Mouse (Mus musculus) MEL-GATA-1-ER (cell line): Measurements from ENCODE around the gene Irx1.

Source experiments
- DNase-seq: peaks from one replicate; pipeline ENCODE4 v3.0.0-alpha.2; 2012; ENCODE audit warnings: low read depth; ENCODE audit errors: extremely low read depth

Gene Irx1

DNA sequence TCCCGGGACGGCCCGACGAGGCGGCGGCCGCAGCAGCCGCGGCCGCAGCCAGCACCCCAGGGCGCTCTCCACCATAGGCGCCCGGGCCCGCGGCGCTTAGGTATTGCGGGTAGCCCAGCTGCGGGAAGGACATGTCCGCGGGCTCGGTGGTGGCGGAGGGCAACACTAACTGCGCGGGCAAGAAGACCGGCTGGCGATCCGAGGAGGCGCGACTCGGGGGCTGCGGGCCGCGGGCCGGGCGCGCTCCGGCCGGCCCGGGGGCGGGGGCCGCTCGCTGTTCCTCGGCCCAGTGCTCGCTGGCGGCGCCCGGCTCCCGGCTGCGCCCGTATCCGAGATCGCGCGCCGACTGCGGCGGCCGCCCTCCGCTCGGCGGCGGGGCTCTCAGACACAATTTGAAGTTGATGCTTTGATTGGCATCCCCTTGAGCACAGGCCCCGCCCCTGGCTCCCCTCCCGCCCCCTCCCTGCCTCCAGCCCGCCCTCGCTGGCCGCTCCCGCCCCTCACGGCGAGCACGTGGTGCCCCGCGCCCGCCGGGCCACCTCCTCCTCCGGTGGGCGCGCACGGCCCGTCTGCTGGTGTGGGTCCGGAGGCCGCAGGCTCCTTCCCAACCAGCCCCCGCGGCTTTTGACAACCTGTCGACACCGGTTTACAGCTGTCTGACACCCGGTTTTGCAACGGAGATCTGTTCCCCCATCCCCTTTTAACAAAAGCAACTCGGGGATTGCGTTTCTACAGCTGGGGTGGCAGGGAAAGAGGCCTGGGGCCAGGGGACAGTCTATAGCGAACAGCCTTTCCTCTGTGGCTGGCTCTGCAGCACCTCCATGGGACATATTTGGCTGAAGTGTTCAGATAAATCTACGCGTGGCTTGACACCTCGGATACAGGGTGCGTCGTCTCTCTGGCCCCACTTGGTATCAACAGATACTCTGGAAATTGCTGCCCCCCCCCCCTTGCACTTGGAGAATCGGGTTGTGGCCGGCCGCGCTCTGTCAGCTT lies at the start of gene Irx1:
Irx1 (minus strand) TSS at position 368 of the 996 bp plus-strand sequence.
- DNase-seq = no peak

DNA sequence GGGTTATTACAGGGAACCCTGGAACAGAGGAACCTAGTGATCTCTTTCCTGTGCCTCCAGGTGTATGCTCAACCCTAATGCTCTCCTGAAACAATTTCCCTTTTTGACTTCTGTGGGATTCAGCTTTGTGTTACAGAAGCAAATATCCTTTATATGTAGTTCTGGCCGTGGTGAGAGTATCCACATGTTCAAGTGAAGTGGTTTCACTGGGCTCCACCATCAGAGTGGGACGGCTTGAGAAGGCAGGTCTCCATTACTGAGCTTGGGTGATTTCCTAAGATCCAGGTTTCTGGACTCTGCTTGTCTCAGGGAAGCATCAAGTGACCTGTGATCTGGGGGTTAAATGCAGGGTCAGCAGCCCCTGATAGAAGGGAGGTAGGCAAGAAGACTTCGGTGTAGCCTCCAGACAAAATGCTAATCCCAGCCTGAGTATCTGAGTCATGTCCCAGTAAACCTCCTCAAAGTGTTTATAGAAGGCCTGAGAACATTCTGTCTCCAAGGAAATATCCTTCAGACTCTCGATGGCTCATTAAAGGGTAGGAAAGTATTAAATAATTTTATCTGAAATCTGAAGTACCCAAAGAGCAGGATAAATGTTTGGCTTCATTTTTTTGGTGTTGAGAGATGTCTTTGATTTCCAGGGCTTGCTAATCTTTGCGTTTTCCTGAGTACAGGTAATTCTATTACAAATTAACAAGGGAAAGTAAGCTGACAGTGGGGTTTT lies 16.6 kb upstream of the Irx1 start:
- no peak for DNase-seq

DNA sequence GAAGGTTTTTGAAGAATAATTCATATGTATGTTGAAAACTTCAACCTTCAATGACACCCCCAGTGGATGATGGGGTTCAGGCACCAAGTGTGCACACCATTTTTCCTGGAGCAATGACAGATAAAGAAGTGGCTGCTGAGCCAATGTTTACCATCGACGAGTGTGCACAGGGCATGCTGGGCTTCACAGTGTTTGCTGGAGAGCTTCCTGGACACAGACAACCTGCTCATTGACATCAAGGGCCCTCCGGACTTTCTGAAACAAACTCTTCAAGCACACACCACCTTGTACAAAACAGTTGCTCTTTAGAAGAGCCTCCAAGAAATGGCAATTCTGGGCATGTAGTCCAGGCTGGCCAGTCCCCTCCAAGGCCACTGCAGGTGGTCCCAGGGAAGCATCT lies 12.2 kb upstream of the Irx1 start:
- no peak for DNase-seq

DNA sequence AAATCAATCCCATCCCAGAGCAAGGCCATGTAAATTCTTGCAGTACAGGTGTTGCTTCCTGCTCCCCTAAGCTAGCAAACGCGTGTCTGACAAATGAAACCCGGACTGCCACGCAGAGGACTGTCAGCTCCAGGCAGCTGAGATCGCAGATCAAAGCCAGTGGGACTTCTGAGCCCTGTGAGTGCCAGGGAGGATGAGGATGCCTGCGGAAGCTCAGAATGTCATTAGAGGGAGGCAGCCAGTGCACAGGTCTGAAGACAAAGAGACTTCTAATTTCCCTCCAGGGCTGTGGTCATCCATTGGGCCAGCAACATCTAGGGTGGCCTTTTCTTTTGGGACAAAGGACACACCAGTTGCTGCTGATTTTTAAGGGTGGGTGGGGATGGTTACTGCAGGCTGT lies 4.8 kb upstream of the Irx1 start:
- DNase-seq = no peak

DNA sequence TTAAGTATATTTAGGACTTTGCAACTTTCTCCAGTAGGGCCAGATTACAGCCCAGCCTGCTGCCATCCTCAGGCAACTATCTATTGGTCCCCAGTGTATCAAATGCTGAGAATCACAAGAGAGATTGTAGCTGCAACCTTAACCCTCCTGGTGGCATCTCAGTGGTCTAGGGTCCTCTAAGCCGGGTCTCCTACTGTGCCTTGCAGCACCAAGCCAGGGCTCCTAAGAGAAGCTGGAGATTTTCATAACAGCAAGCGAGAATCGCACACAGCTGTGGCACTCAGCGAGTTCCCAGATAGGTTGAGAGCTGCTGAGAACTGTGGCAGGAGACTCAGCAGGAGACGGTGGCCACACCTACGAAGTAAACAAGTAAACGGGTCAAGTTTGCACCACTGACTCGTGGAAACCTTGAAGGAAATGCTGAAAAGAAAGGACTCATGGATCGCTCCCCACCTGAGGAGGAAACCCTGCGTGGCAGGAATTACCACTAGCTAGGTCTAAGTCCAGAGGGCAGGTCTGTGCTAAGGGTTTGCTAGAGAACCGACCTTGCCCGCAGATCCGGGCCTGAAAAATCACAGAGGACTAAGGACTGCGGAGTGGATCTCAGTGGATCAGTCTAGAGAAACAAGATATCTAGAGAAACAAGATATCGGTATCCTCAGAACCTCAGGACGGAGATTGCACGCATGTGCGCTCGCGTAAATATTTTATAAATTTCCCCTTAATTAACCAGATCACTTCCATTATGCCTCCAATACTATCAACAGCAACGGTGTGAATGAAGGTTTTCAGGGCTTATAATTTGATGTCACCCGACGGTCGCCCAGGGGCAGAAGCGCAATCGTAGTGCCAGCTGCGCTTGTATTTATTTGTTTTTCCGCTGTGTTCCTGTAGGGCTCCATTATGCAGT lies 4.1 kb upstream of the Irx1 start:
- no peak for DNase-seq

DNA sequence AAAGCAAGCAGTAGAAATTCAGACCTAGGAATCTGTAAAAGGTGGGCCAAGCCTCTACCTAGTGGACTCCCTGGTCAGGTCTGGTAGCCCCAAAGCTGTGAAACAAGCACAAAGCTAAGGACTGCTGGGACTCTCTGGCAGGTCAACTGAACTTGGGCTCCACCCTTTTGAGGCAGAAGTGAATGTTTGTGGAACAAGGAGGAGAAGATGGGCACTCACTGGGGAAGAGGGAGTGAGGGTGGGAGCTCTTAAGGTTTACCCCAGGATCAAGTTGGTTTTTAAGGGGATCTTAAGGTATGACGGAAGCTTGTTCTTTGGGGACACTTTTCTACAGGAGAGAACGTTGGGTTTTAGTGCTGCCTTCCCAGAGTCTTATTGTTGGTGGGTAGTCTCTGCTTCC lies 3.1 kb upstream of the Irx1 start:
- DNase-seq = no peak

DNA sequence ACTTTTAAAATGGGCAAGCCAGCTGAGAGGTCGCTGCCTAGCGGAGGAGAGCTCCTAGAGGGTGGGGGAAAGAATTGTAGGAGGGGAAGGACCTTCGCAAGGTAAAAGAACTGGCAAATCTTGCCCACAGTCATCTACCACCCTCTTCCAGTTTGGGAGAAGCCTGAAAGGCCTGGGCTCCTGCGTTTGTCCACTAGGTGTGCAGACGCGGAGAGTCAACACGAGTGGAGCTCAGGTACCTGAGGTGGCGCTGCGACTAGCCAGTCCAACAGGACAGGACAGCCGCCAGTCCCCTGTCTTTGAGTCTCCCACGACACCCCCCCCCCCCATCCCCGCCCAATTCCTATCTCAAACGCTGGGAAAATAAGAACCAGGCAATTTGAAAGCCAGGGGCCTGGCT lies 843 bp upstream of the Irx1 start:
- DNase-seq = no peak

DNA sequence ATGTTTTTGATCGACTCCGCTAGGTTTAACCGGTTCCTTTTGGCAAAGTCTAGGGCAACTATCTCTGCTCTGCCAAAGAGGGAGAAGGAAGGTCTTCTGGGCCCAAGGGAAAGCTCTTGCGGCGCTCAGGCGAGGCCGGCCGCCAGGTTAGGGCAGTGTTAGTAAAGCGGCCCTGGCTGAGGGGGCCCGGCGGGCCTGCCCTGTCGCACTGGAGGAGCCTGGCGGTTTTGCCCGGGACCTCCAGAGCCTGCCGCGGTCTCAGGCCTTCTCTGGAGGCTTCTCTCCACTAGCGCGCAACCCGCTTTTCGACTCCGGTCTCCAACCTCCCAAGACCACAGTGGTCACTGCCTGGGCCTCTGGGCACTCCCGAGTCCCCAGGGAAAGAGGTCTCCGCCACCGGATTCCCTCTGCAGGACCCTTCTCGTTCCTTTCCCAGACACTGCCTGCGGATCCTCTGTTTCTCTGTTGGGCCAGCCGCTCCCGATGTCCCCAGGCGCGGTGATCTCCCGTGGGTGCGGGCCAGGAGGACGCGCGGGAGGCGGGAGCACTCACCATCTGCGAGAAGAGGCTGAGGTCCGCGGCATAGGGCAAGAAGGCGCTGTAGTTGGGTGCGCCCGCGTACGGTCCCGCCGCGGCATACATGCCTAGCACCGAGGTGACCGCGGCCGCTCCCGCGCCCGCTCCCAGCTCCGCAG lies 715 bp downstream of the Irx1 start:
- no peak for DNase-seq

DNA sequence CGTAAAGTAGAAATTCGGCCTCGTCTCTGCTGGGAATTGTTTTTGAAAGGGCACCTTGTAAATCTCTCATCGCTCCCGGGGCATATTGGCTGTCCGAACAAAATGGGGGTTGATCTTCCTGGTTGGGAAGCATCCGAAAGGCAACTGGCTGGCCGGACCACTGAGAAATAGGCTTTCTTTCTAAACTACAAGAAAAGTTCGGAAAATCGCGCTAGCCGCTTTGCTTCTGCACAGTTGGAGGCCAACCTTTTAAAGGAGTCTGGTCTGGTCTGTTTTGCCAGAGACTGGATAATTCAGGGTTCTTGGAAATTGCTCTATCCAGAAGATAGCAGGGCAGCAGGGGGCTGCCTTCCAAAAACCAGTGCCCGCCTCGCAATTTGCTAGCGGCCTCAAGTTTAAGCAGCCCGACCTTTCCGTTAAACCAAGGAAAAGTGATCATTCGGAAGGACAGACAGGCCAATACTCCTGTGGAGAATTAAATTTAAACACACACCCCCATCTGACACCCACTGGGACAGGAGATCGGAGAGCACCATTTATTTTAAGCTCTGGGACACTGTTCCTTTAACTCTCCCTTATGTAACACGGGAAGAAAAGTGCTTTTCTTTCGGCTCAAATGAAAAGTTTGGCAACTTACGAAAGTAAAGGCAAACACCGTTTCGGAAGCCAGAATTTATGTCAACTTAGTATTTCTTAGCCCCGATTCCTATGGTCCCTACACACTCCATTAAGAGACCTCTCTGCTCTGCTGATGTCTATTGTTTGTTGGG lies 1.4 kb downstream of the Irx1 start:
- no peak for DNase-seq

DNA sequence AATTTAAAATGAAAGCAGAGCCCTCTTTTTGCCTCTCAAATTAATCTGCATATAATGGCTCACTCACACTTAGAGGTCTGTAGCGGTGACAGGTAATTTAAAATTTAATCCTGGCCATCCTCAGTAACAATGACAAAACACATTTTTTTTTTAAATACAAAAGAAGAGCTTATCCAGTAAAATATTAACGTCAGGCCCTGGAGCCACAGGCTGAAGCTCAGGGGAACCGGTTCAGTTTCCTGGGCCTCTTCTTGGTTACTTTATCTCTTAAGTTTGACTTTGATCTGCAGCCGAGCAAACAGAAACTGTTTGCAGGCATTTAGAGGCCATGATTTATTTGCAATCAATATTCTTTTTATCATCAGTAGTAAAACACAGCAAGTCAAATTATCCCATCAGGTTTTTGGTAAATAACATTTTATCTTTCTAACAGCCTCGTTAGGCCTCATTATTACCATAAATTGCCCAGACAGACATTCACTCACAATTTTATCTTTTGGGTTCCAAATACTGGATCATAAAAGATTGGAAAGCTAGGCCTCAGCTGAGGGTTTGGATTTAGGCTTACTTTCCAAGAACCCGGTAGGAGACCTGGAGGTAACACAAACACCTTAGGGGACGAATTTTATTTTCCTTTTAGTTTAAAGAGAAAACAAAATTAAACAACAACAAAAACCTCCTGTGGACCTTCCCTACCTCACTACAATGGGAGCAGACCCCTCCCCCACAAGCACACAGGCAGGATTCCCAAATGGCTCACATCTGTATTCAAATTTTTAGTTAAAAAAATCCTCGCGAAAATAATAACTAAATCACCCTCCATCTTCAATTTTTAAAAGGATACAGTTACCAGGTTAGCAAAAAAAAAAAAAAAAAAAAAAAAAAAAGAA lies 2.4 kb downstream of the Irx1 start:
- no peak for DNase-seq

DNA sequence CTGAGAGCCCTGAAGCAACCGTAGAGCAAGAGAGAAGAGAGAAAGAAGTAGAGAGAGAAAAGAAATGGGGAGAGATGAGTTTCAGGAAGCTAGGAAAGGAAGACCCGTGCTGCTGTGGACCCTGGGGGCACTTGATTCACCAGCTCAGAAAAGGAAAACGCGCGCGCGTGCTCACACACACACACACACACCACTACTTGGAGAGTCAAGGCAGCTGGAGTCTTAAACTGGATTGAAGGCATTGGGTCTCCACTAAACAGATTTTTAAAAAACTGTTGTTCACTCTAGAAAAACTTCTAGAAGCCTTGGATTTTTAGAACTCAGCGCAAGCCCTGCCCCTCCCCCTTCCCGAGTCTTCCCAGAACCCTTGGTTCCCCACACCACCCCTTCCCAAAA lies 3.2 kb downstream of the Irx1 start:
- DNase-seq = no peak

DNA sequence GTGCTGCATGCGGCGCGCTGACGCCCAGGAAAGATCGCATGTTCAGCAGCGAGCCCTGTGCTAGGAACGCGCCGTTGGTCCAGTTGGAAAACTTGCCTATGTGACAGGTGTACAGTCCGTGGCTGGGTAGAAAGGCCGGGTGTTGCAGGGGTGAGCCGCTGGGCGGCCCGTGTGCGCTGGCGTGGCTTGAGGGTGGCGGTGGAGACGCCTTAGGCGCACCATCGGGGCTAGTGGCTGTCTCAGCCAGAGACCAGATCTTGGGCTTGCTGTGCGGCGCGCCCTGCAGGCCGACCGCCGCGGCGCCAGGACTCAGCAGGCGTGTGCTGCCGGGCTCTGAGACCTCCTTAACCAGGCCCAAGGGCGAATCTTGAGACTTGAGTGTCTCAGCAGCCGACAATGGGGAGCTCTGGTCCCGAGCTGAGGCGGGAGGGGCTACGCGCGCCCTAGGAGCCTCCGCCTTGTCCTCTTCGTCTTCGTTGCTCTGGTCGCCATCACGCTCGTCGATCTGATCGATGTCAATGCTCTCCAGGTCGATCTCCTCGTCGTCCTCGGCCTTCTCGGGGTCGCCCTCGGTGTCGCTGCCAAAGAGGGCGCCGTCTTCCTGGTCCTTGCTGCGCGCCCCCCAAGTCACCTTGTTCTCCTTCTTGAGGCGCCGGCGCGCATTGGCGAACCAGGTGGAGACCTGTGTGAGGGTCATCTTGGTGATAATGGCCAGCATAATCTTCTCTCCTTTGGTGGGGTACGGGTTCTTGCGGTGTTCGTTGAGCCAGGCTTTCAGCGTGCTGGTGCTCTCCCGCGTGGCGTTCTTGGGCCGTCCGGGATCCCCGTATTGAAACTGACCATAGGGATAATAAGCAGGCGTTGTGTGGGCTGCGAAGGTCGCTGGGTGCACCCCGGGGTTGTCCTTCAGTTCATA lies 3.9 kb downstream of the Irx1 start:
- DNase-seq = no peak

DNA sequence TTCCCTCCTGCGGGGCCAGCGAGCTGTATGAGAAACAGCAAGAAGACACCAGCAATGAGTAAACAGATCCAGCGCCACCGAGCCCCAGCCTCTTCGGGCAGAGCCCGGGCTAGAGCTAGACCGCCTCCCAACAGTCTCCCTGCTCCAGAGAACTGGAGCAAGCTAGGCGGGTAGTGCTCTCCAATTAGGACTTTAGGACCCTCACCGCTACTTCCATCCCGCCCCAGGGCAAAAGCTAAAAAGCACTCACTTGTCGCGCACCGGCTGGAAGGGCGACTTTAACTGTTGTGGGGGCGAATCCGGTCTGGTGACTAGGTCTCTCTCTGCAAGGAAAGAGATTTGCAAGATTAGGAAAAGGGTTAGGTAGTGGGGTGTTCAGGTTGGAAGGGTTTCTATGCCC lies 4.9 kb downstream of the Irx1 start:
- no peak for DNase-seq

DNA sequence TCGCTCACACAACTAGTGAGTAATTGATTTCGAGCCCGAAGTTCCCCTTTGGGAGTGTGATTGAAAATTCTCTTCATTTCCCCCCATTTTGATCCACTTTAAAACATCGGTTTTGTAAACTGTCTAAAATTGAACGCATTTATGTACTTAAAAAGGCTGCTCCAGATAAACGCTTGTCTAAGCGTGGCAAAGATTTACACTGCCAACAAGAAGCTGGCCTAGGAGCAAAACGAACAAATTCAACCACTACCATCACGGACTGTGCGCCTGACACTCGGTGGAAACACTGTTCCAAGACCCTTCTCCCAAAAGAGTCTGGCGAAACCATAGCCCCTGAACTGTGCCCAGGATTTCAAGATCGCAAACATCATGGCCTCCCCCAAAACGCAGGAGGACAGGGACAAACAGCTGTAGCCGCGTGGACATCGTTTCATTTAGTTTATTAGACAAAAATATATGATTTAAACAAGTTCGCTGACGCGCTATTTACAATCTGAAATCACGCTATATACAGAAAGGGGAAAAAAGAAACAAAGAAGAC lies 5.6 kb downstream of the Irx1 start:
- DNase-seq = no peak

DNA sequence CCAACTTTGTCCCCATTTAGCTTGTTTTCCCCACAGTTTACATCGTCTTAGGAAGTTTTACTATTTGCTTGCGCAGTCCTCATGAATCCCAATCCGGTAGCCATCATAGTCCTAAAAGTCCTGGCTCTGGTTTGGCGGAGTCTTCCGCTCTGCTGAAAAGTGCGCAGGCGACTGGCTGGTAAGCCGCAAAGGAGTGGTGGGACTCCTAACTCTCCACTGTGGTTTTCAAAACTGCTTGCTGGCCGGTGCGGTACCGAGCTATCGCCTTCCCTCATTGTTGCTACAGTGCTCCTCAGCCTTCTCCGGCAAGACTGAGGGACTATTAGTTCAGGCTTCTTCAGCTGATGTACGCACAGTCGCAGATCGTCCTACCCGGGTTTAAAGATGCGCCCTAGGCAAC lies 6.4 kb downstream of the Irx1 start:
- DNase-seq = no peak

DNA sequence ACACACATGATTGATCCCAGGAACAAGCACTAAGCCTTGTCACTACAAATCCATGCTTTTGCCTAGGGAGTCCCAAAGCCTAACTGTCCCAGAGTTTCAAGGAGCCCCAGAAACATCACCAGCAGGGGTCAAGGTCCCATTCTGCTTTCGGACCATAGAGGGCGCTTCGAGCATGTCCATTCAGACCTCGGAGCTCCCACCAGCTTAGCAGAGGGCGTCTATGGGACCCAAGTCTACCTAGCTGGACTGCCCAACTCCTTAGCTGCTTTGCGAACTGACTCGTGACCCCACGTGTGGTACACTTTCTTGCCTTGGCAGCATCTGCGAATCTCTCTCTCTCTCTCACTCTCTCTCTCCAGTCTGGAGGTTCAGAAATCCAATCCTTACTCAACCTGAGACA lies 7.0 kb downstream of the Irx1 start:
- DNase-seq = no peak

DNA sequence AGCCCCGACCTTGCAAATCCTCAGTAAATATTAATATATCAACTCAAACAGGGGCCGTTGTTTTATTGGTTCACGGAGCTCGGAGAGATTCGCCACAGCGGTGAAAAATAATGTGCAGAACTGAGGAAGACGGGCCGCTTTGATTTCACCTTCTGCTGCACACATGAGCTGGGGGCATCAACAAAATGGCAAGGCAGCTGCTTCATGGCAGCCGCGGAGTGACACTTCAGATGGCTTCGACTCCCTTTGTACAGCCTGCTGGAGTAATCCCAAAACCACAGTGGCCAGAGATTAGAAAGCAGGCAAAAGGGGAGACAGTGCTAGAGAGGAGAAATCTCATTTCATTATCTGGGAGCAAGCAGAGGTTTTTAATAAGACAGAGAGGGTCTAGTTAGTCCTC lies 11.6 kb downstream of the Irx1 start:
- no peak for DNase-seq

DNA sequence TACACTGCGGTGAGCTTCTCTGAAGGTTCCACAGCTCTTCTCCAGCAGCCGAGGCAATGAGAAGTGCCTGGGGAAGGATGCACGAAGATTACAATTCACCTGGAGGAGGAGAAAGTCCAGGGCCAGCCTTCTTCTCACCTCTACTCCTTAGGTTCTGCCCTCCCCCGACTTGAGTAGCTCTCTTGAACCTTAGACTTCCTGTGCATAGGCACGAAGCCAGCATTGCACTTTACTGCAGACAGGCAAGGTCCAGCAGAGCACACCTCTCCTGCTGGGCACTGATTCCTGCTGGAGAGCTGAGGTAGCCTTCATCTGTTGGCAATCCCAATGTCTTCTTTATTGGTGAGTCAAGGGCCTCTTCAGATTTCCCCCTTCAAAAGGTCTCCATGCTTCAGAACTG lies 13.7 kb downstream of the Irx1 start:
- no peak for DNase-seq
